Comparison of ENCODE assay signal across 41 mouse cellular contexts in genomic region chr16:59073520-59073919, GRCm38 (mm10). TPM values are rescaled to one million over a fixed set of nuclear protein-coding genes. Genes with fewer than 3 reads are reported as not detected.
"Had no signal": no experiment of that assay in that cellular context is flagged by ENCODE, and none has a peak within 500 bp of the region (broad histone marks: within the 10 kb centered on the region; RNA-seq: fewer than 3 reads in every experiment).

No protein-coding gene starts in this region.

- ATAC-seq: hindbrain, embryonic 16.5 days; hindbrain, postnatal 0 days; inflammation-experienced regulatory T-cells, adult 6 months had no signal

- H3K27me3 ChIP-seq: heart, embryonic 12.5 days; heart, embryonic 13.5 days; heart, embryonic 15.5 days; hindbrain, embryonic 12.5 days; hindbrain, embryonic 13.5 days; hindbrain, embryonic 15.5 days; kidney, embryonic 15.5 days had no signal

- H3K4me1 ChIP-seq: heart, embryonic 10.5 days; heart, embryonic 12.5 days; heart, embryonic 15.5 days; hindbrain, embryonic 10.5 days; hindbrain, embryonic 12.5 days; hindbrain, embryonic 13.5 days; hindbrain, embryonic 15.5 days; kidney, embryonic 15.5 days had no signal

- H3K27ac ChIP-seq: heart, embryonic 10.5 days; heart, embryonic 13.5 days; heart, embryonic 15.5 days; hindbrain, embryonic 10.5 days; hindbrain, embryonic 12.5 days; hindbrain, embryonic 13.5 days; hindbrain, embryonic 14.5 days; hindbrain, embryonic 15.5 days; hindbrain, postnatal 0 days; kidney, embryonic 15.5 days; kidney, postnatal 0 days; layer of hippocampus, adult 2 months; left cerebral cortex, adult 2 months had no signal

- H3K36me3 ChIP-seq: heart, embryonic 10.5 days; heart, embryonic 12.5 days; heart, embryonic 13.5 days; heart, embryonic 15.5 days; hindbrain, embryonic 10.5 days; hindbrain, embryonic 12.5 days; hindbrain, embryonic 13.5 days; hindbrain, embryonic 15.5 days; kidney, embryonic 15.5 days had no signal

- DNase-seq: heart, postnatal 10 days; heart, postnatal 14 days; heart, postnatal 36 days; heart, postnatal 4 days; kidney, adult 11 months; kidney, adult 18-20 months; kidney, adult 2 months; kidney, adult 8-10 months; kidney, adult 9 months; kidney, postnatal 10 days; kidney, postnatal 14 days; kidney, postnatal 25 days; kidney, postnatal 36 days; kidney, postnatal 4 days; layer of hippocampus, adult 9-11 months; layer of hippocampus, postnatal 36 days had no signal

- H3K4me2 ChIP-seq: heart, embryonic 11.5 days; heart, embryonic 12.5 days; heart, embryonic 13.5 days; heart, embryonic 15.5 days; hindbrain, embryonic 12.5 days; hindbrain, embryonic 13.5 days; hindbrain, embryonic 14.5 days; hindbrain, embryonic 15.5 days; kidney, embryonic 15.5 days had no signal

- H3K9me3 ChIP-seq: heart, embryonic 10.5 days; heart, embryonic 12.5 days; heart, embryonic 13.5 days; heart, embryonic 15.5 days; hindbrain, embryonic 10.5 days; hindbrain, embryonic 12.5 days; hindbrain, embryonic 13.5 days; hindbrain, embryonic 15.5 days; kidney, embryonic 15.5 days had no signal

- H3K4me3 ChIP-seq: heart, embryonic 10.5 days; heart, embryonic 12.5 days; heart, embryonic 13.5 days; heart, embryonic 15.5 days; hindbrain, embryonic 10.5 days; hindbrain, embryonic 12.5 days; hindbrain, embryonic 13.5 days; hindbrain, embryonic 15.5 days; kidney, embryonic 15.5 days; layer of hippocampus, adult 2 months; left cerebral cortex, adult 2 months had no signal

- H3K9ac ChIP-seq: heart, embryonic 12.5 days; heart, embryonic 13.5 days; heart, embryonic 15.5 days; hindbrain, embryonic 12.5 days; hindbrain, embryonic 13.5 days; hindbrain, embryonic 14.5 days; hindbrain, embryonic 15.5 days; kidney, embryonic 15.5 days had no signal

RNA-seq across cellular contexts. Expression of gene Olfr190, which starts 4.3 kb away (rescaled TPM):
- polyA plus RNA-seq: heart, embryonic 10.5 days; heart, embryonic 11.5 days; heart, embryonic 12.5 days; heart, embryonic 13.5 days; heart, embryonic 14.5 days; heart, embryonic 15.5 days; heart, embryonic 16.5 days; heart, postnatal 0 days; hindbrain, embryonic 10.5 days; hindbrain, embryonic 11.5 days; hindbrain, embryonic 12.5 days; hindbrain, embryonic 13.5 days; hindbrain, embryonic 14.5 days; hindbrain, embryonic 15.5 days; hindbrain, embryonic 16.5 days; hindbrain, postnatal 0 days; inflammation-experienced regulatory T-cells, adult 6 months; intestine, embryonic 14.5 days; kidney, adult 2 months; kidney, embryonic 14.5 days; kidney, embryonic 15.5 days; kidney, embryonic 16.5 days; kidney, postnatal 0 days; large intestine, adult 2 months had no signal

RNA-seq across cellular contexts. Expression of gene Olfr191, which starts 16.1 kb away (rescaled TPM):
- polyA plus RNA-seq: heart, embryonic 10.5 days; heart, embryonic 11.5 days; heart, embryonic 12.5 days; heart, embryonic 13.5 days; heart, embryonic 14.5 days; heart, embryonic 15.5 days; heart, embryonic 16.5 days; heart, postnatal 0 days; hindbrain, embryonic 10.5 days; hindbrain, embryonic 11.5 days; hindbrain, embryonic 12.5 days; hindbrain, embryonic 13.5 days; hindbrain, embryonic 14.5 days; hindbrain, embryonic 15.5 days; hindbrain, embryonic 16.5 days; hindbrain, postnatal 0 days; inflammation-experienced regulatory T-cells, adult 6 months; intestine, embryonic 14.5 days; kidney, adult 2 months; kidney, embryonic 14.5 days; kidney, embryonic 15.5 days; kidney, embryonic 16.5 days; kidney, postnatal 0 days; large intestine, adult 2 months had no signal

RNA-seq across cellular contexts. Expression of gene Olfr187, which starts 34.0 kb away (rescaled TPM):
- polyA plus RNA-seq: heart, embryonic 10.5 days; heart, embryonic 11.5 days; heart, embryonic 12.5 days; heart, embryonic 13.5 days; heart, embryonic 14.5 days; heart, embryonic 15.5 days; heart, embryonic 16.5 days; heart, postnatal 0 days; hindbrain, embryonic 10.5 days; hindbrain, embryonic 11.5 days; hindbrain, embryonic 12.5 days; hindbrain, embryonic 13.5 days; hindbrain, embryonic 14.5 days; hindbrain, embryonic 15.5 days; hindbrain, embryonic 16.5 days; hindbrain, postnatal 0 days; inflammation-experienced regulatory T-cells, adult 6 months; kidney, adult 2 months; kidney, embryonic 14.5 days; kidney, embryonic 15.5 days; kidney, embryonic 16.5 days; kidney, postnatal 0 days; large intestine, adult 2 months had no signal

RNA-seq across cellular contexts. Expression of gene Olfr193, which starts 38.2 kb away (rescaled TPM):
- polyA plus RNA-seq: heart, embryonic 10.5 days; heart, embryonic 11.5 days; heart, embryonic 12.5 days; heart, embryonic 13.5 days; heart, embryonic 14.5 days; heart, embryonic 15.5 days; heart, embryonic 16.5 days; heart, postnatal 0 days; hindbrain, embryonic 10.5 days; hindbrain, embryonic 11.5 days; hindbrain, embryonic 12.5 days; hindbrain, embryonic 13.5 days; hindbrain, embryonic 14.5 days; hindbrain, embryonic 15.5 days; hindbrain, embryonic 16.5 days; hindbrain, postnatal 0 days; intestine, embryonic 14.5 days; kidney, adult 2 months; kidney, embryonic 14.5 days; kidney, embryonic 15.5 days; kidney, embryonic 16.5 days; kidney, postnatal 0 days; large intestine, adult 2 months had no signal

RNA-seq across cellular contexts. Expression of gene Olfr186, which starts 43.4 kb away (rescaled TPM):
- polyA plus RNA-seq: heart, embryonic 10.5 days; heart, embryonic 11.5 days; heart, embryonic 12.5 days; heart, embryonic 13.5 days; heart, embryonic 14.5 days; heart, embryonic 15.5 days; heart, embryonic 16.5 days; heart, postnatal 0 days; hindbrain, embryonic 10.5 days; hindbrain, embryonic 11.5 days; hindbrain, embryonic 12.5 days; hindbrain, embryonic 13.5 days; hindbrain, embryonic 14.5 days; hindbrain, embryonic 15.5 days; hindbrain, embryonic 16.5 days; hindbrain, postnatal 0 days; inflammation-experienced regulatory T-cells, adult 6 months; intestine, embryonic 14.5 days; kidney, adult 2 months; kidney, embryonic 14.5 days; kidney, embryonic 15.5 days; kidney, embryonic 16.5 days; kidney, postnatal 0 days; large intestine, adult 2 months had no signal
